Mouse (Mus musculus): Measurements from ENCODE around the gene Smim17. TPM values are rescaled to one million over a fixed set of nuclear protein-coding genes. Genes with fewer than 3 reads are reported as not detected.
"Not testable (repeated sequence)": the region's sequence is repeated elsewhere in the genome, so short reads cannot be mapped to it uniquely, and the experiment has no call there.

The Smim17 gene
- polyA plus RNA-seq, 1 experiment from 2014 or later, result not detected

GRCm38 (mm10) chr7:6415442-6415787, 16.9 kb downstream of the Smim17 start:
- no peak overlapping the region for H3K27ac ChIP-seq (replicated peaks)
- H3K4me3 ChIP-seq (replicated peaks), result no peak overlapping the region
- no peak overlapping the region for H3K4me2 ChIP-seq
- H3K9ac ChIP-seq, result no peak overlapping the region
- H3K27me3 ChIP-seq, result no peaks in the 10 kb centered on the region; the same call in 1 of the 2 replicates
- WGBS (ENCODE audit: insufficient replicate concordance), result 21% methylated on average over 8 of the region's 8 CpGs
- H3K9me3 ChIP-seq (replicated peaks), result no peaks in the 10 kb centered on the region
- no peaks in the 10 kb centered on the region for H3K4me1 ChIP-seq (replicated peaks)
- H3K36me3 ChIP-seq (replicated peaks), result no peaks in the 10 kb centered on the region
- no peak for ATAC-seq (ENCODE audit: insufficient read depth)

- Histone ChIP-seq H3K4me1 (replicated peaks) (no peaks in the 10 kb centered on the region), H3K36me3 (replicated peaks) (no peaks in the 10 kb centered on the region), H3K27ac (replicated peaks) (no peak overlapping the region), H3K9ac (no peak overlapping the region), H3K4me3 (replicated peaks) (no peak overlapping the region), H3K9me3 (replicated peaks) (no peaks in the 10 kb centered on the region), H3K27me3 (no peaks in the 10 kb centered on the region), H3K4me2 (no peak overlapping the region)
- WGBS (ENCODE audit: insufficient replicate concordance), result 58% methylated on average over 6 of the region's 6 CpGs
- no peak for ATAC-seq (ENCODE audit: insufficient read depth)
Observed at GRCm38 (mm10) chr7:6419894-6420293, 21.4 kb downstream of the Smim17 start.

GRCm38 (mm10) chr7:6429381-6429780, 30.9 kb downstream of the Smim17 start:
- WGBS (ENCODE audit: insufficient replicate concordance), result 70% methylated on average over 3 of the region's 3 CpGs
- no peak overlapping the region for H3K4me2 ChIP-seq
- H3K4me3 ChIP-seq (replicated peaks), result no peak overlapping the region
- no peaks in the 10 kb centered on the region for H3K36me3 ChIP-seq (replicated peaks)
- no peaks in the 10 kb centered on the region for H3K4me1 ChIP-seq (replicated peaks)
- no peak for ATAC-seq (ENCODE audit: insufficient read depth)
- no peaks in the 10 kb centered on the region for H3K27me3 ChIP-seq
- H3K27ac ChIP-seq (replicated peaks), result no peak overlapping the region
- peaks cover 10% of the 10 kb centered on the region; the same call in 1 of the 2 replicates for H3K9me3 ChIP-seq (replicated peaks)
- H3K9ac ChIP-seq, result no peak overlapping the region

- H3K4me3 ChIP-seq (replicated peaks), result no peak overlapping the region
- no peak overlapping the region for H3K9ac ChIP-seq
- H3K27ac ChIP-seq (replicated peaks), result no peak overlapping the region
- 21% methylated on average over 2 of the region's 2 CpGs for WGBS (ENCODE audit: insufficient replicate concordance)
- H3K36me3 ChIP-seq (replicated peaks), result no peaks in the 10 kb centered on the region
- H3K4me1 ChIP-seq (replicated peaks), result no peaks in the 10 kb centered on the region
- H3K4me2 ChIP-seq, result no peak overlapping the region
- no peak for ATAC-seq (ENCODE audit: insufficient read depth)
- H3K27me3 ChIP-seq, result no peaks in the 10 kb centered on the region
- H3K9me3 ChIP-seq (replicated peaks), result peaks cover 10% of the 10 kb centered on the region; the same call in 1 of the 2 replicates
Observed at GRCm38 (mm10) chr7:6430342-6430741, 31.8 kb downstream of the Smim17 start.

GRCm38 (mm10) chr7:6438388-6438787, 39.9 kb downstream of the Smim17 start, which contains the start of gene Olfr1344:
TSS of gene Olfr1344 (plus strand) at chr7:6438688.
- Histone ChIP-seq H3K4me2 (no peak within 1 kb of the TSS), H3K4me1 (replicated peaks) (no peaks in the 10 kb centered on the region), H3K9me3 (replicated peaks) (no peaks in the 10 kb centered on the region), H3K36me3 (replicated peaks) (no peaks in the 10 kb centered on the region), H3K27me3 (no peaks in the 10 kb centered on the region), H3K4me3 (replicated peaks) (no peak within 1 kb of the TSS), H3K9ac (no peak within 1 kb of the TSS), H3K27ac (replicated peaks) (no peak within 1 kb of the TSS)
- no peak for ATAC-seq (ENCODE audit: insufficient read depth)
- WGBS (ENCODE audit: insufficient replicate concordance), result 41% methylated on average over 3 of the region's 3 CpGs

- Histone ChIP-seq H3K27me3 (no peaks in the 10 kb centered on the region), H3K27ac (replicated peaks) (no peak overlapping the region), H3K4me2 (no peak overlapping the region), H3K9me3 (replicated peaks) (no peaks in the 10 kb centered on the region), H3K4me3 (replicated peaks) (no peak overlapping the region), H3K9ac (no peak overlapping the region), H3K4me1 (replicated peaks) (no peaks in the 10 kb centered on the region), H3K36me3 (replicated peaks) (no peaks in the 10 kb centered on the region)
- no peak for ATAC-seq (ENCODE audit: insufficient read depth)
- 39% methylated on average over 2 of the region's 2 CpGs for WGBS (ENCODE audit: insufficient replicate concordance)
Observed at GRCm38 (mm10) chr7:6441173-6441572, 42.7 kb downstream of the Smim17 start.

- Histone ChIP-seq H3K27ac (replicated peaks) (no peak overlapping the region), H3K4me2 (no peak overlapping the region), H3K36me3 (replicated peaks) (no peaks in the 10 kb centered on the region), H3K9ac (no peak overlapping the region), H3K4me1 (replicated peaks) (no peaks in the 10 kb centered on the region), H3K4me3 (replicated peaks) (no peak overlapping the region), H3K9me3 (replicated peaks) (no peaks in the 10 kb centered on the region), H3K27me3 (no peaks in the 10 kb centered on the region)
- WGBS (ENCODE audit: insufficient replicate concordance), result 18% methylated on average over 5 of the region's 5 CpGs
- ATAC-seq (ENCODE audit: insufficient read depth), result no peak
Observed at GRCm38 (mm10) chr7:6447771-6448170, 49.3 kb downstream of the Smim17 start.

- H3K27ac ChIP-seq (replicated peaks), result no peak within 1 kb of the TSS
- H3K9ac ChIP-seq, result no peak within 1 kb of the TSS
- ATAC-seq (ENCODE audit: insufficient read depth), result no peak
- H3K9me3 ChIP-seq (replicated peaks), result no peaks in the 10 kb centered on the region
- no peaks in the 10 kb centered on the region for H3K4me1 ChIP-seq (replicated peaks)
- H3K4me3 ChIP-seq (replicated peaks), result no peak within 1 kb of the TSS
- no peaks in the 10 kb centered on the region for H3K27me3 ChIP-seq
- no peaks in the 10 kb centered on the region for H3K36me3 ChIP-seq (replicated peaks)
- H3K4me2 ChIP-seq, result no peak within 1 kb of the TSS
Observed at GRCm38 (mm10) chr7:6455868-6456267, 57.4 kb downstream of the Smim17 start, which contains the start of gene Olfr1336. TSS of gene Olfr1336 (plus strand) at chr7:6456168.

GRCm38 (mm10) chr7:6456399-6456798, 57.9 kb downstream of the Smim17 start:
- WGBS (ENCODE audit: insufficient replicate concordance), result 23% methylated on average over 3 of the region's 3 CpGs
- H3K4me2 ChIP-seq, result no peak overlapping the region
- H3K4me1 ChIP-seq (replicated peaks), result no peaks in the 10 kb centered on the region
- H3K36me3 ChIP-seq (replicated peaks), result no peaks in the 10 kb centered on the region
- no peaks in the 10 kb centered on the region for H3K9me3 ChIP-seq (replicated peaks)
- H3K27me3 ChIP-seq, result no peaks in the 10 kb centered on the region
- H3K27ac ChIP-seq (replicated peaks), result no peak overlapping the region
- ATAC-seq (ENCODE audit: insufficient read depth), result no peak
- H3K9ac ChIP-seq, result no peak overlapping the region
- H3K4me3 ChIP-seq (replicated peaks), result no peak overlapping the region

GRCm38 (mm10) chr7:6466951-6467350, 68.4 kb downstream of the Smim17 start, which contains the start of gene Olfr1346:
TSS of gene Olfr1346 (plus strand) at chr7:6467101.
- no peaks in the 10 kb centered on the region for H3K36me3 ChIP-seq (replicated peaks)
- H3K4me1 ChIP-seq (replicated peaks), result no peaks in the 10 kb centered on the region
- H3K9ac ChIP-seq, result no peak within 1 kb of the TSS
- no peaks in the 10 kb centered on the region for H3K9me3 ChIP-seq (replicated peaks)
- no peak within 1 kb of the TSS for H3K27ac ChIP-seq (replicated peaks)
- no peak within 1 kb of the TSS for H3K4me3 ChIP-seq (replicated peaks)
- no peak within 1 kb of the TSS for H3K4me2 ChIP-seq
- ATAC-seq (ENCODE audit: insufficient read depth), result no peak
- no peaks in the 10 kb centered on the region for H3K27me3 ChIP-seq

GRCm38 (mm10) chr7:6477633-6478032, 79.1 kb downstream of the Smim17 start:
- H3K4me3 ChIP-seq (replicated peaks), result not testable (repeated sequence)
- 50% methylated on average over 2 of the region's 2 CpGs for WGBS (ENCODE audit: insufficient replicate concordance)

More at GRCm38 (mm10) chr7:6477633-6478032, 79.1 kb downstream of the Smim17 start:
- H3K9ac ChIP-seq; H3K27me3 ChIP-seq; ATAC-seq (ENCODE audit: insufficient read depth); H3K9me3 ChIP-seq (replicated peaks); H3K4me2 ChIP-seq; H3K4me1 ChIP-seq (replicated peaks); H3K36me3 ChIP-seq (replicated peaks); H3K27ac ChIP-seq (replicated peaks): not testable (repeated sequence)

Data from liver, embryonic 15.5 days (tissue).